Comparison of ENCODE assay signal across 20 mouse cellular contexts in the genomic region with DNA sequence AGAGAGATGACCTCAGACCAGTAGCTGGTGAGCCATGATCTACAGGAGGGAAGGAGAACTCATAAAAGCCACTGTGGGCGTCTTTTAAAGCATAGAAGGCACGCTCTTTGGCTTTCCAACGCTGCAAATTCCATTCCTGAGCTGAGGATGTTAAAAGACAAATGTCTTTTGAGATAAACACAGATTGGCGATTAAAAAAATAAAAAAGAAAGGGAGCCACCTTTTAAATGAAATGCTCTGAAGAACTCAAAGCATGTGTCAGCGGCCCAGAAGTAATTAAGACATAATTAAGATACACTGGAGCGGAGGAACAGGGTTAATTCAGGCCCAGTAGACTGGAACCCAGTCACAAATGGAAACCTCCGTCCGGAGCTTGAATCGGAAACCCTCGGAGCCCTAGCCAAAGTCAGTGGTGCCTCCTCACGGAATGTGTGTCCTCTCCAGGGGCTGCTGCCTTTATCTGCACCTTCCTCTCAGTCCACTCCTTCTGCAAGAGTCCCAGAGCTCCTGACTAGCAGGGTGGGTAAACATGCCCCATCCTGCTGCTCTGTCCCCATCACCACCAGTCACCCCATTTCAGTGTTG. TPM values are rescaled to one million over a fixed set of nuclear protein-coding genes. Genes with fewer than 3 reads are reported as not detected.
"Had no signal": no experiment of that assay in that cellular context is flagged by ENCODE, and none has a peak within 500 bp of the region (broad histone marks: within the 10 kb centered on the region; RNA-seq: fewer than 3 reads in every experiment).

No protein-coding gene starts in this region.

- H3K27ac ChIP-seq: liver, embryonic 13.5 days; liver, embryonic 15.5 days; lung, embryonic 15.5 days; macrophage; midbrain, embryonic 13.5 days; neural tube, embryonic 13.5 days; neural tube, embryonic 15.5 days had no signal

- H3K4me3 ChIP-seq: liver, embryonic 13.5 days; liver, embryonic 15.5 days; lung, embryonic 15.5 days; megakaryocyte, embryonic 14.5 days; midbrain, embryonic 13.5 days; neural tube, embryonic 13.5 days; neural tube, embryonic 15.5 days had no signal

- H3K9me3 ChIP-seq: liver, embryonic 13.5 days; liver, embryonic 15.5 days; lung, embryonic 15.5 days; megakaryocyte, embryonic 14.5 days; midbrain, embryonic 13.5 days; neural tube, embryonic 13.5 days; neural tube, embryonic 15.5 days had no signal

- H3K4me1 ChIP-seq: liver, embryonic 13.5 days; liver, embryonic 15.5 days; lung, embryonic 15.5 days; megakaryocyte, embryonic 14.5 days; midbrain, embryonic 13.5 days; neural tube, embryonic 13.5 days; neural tube, embryonic 15.5 days had no signal

- H3K36me3 ChIP-seq: liver, embryonic 13.5 days; liver, embryonic 15.5 days; lung, embryonic 15.5 days; midbrain, embryonic 13.5 days; neural tube, embryonic 13.5 days; neural tube, embryonic 15.5 days had no signal

- H3K9ac ChIP-seq: liver, embryonic 13.5 days; liver, embryonic 15.5 days; liver, postnatal 0 days; lung, embryonic 15.5 days; midbrain, embryonic 13.5 days; neural tube, embryonic 13.5 days; neural tube, embryonic 15.5 days had no signal

- DNase-seq: liver, embryonic 13.5 days; liver, postnatal 0 days; lung, adult 2 months; lung, postnatal 14 days; lung, postnatal 36 days; right cerebral cortex, adult 18-20 months; right cerebral cortex, postnatal 25 days; right cerebral cortex, postnatal 4 days; spleen, adult 18-20 months; thymus, adult 18-20 months; thymus, postnatal 25 days; thymus, postnatal 4 days had no signal

- ATAC-seq: liver, postnatal 0 days; lung, postnatal 0 days; midbrain, embryonic 13.5 days had no signal

- H3K27me3 ChIP-seq: liver, embryonic 13.5 days; liver, embryonic 15.5 days; lung, embryonic 15.5 days; midbrain, embryonic 13.5 days; neural tube, embryonic 13.5 days; neural tube, embryonic 15.5 days had no signal

- H3K4me2 ChIP-seq: liver, embryonic 13.5 days; liver, embryonic 15.5 days; lung, embryonic 15.5 days; midbrain, embryonic 13.5 days; neural tube, embryonic 13.5 days; neural tube, embryonic 15.5 days had no signal

RNA-seq across cellular contexts. Expression of a gene that starts 43.4 kb away (rescaled TPM):
- polyA plus RNA-seq: macrophage; neural tube, embryonic 13.5 days had no signal

RNA-seq across cellular contexts. Expression of a gene that starts 43.4 kb away (rescaled TPM):
- polyA plus RNA-seq: macrophage; midbrain, embryonic 13.5 days had no signal
